Mouse (Mus musculus) erythroblast, embryonic 14.5 days (primary cell): ENCODE results near the gene Hmgb1. TPM values are rescaled to one million over a fixed set of nuclear protein-coding genes. Genes with fewer than 3 reads are reported as not detected.
A peak's percentile ranks its signal among the peaks of the same experiment; 100 is the strongest.

Experiments
- H3K27me3 ChIP-seq: 2 replicates; pipeline ENCODE4 v1.6.1; 2012; ENCODE audit warnings: inconsistent platforms; ENCODE audit not compliant: control insufficient read depth
- H3K36me3 ChIP-seq: 2 replicates; pipeline ENCODE4 v1.6.1; 2012; ENCODE audit warnings: mild to moderate bottlenecking, inconsistent platforms; ENCODE audit not compliant: control insufficient read depth
- H3K4me1 ChIP-seq: 2 replicates; pipeline ENCODE4 v1.6.1; 2012; ENCODE audit warnings: inconsistent platforms; ENCODE audit not compliant: control insufficient read depth
- H3K4me3 ChIP-seq: replicated peaks from 2 replicates; pipeline ENCODE3; 2012; ENCODE audit warnings: moderate library complexity, mild to moderate bottlenecking, inconsistent platforms
- H3K9me3 ChIP-seq: 2 replicates; pipeline ENCODE4 v1.6.1; 2012; ENCODE audit warnings: low read length, inconsistent platforms, mixed read lengths; ENCODE audit not compliant: control insufficient read depth
- GATA1 ChIP-seq: IDR thresholded peaks from 2 replicates; pipeline ENCODE4 v1.6.1; 2012; ENCODE audit warnings: low read length, inconsistent platforms, mixed read lengths
- TAL1 ChIP-seq: IDR thresholded peaks from 3 replicates; pipeline ENCODE4 v1.6.1; 2012; ENCODE audit warnings: low read length, inconsistent platforms, mixed read lengths
- polyA plus RNA-seq: library from polyadenylated mRNA; stranded (reverse); fragments of >175 nt; gene quantifications from 2 replicates; pipeline ENCODE4 v1.2.3, GENCODE M21; 2012

Gene Hmgb1
- polyA plus RNA-seq: 65.4 and 99.1 TPM in 2 replicates

DNA sequence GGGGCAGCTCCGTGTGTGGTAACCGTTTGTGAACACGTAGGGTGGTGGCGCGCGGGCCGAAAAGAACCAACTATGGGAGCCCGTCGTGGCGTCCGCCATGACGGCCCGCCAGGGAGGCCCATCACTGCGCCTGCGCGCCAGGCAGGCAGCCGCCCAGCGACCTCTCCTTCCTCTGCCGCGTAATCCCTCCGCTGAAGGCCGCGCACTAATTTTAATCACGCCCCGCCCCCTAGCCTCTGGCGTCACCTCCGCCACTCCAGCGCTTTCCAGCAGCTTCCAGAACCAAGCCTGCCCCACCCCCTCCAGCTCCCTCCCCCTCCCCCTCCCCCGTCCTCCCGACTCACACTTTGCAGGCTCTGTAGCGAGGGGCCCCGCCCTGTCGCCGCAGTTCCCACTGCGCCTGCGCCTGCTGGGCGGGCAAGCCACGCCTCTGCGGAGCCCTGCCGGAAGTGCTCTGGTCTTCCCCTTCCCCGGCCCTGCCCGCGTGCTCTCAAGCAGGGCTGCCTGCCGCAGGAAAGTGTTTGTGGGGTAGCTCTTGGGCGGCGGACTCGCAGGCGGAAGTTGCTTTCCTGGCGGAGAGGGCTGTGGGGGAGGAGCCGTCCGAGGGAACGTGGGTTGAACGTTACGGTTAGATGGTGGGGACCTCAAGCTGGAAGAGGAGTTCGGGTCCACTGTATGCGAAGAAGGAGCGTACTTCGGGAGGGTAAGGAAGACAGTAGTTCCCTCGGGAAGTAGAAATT, at the start of gene Hmgb1, which contains the start of gene Uspl1:
TSS of gene Hmgb1 (minus strand) at position 386 of the 740 bp plus-strand sequence.
TSS of gene Uspl1 (plus strand) at position 247 of the 740 bp plus-strand sequence.
- H3K27me3 ChIP-seq: no peaks in the 10 kb centered on the region
- H3K36me3 ChIP-seq: peaks cover 35% of the 10 kb centered on the region
- TF ChIP-seq TAL1 (no peak), GATA1 (no peak)
- H3K4me3 ChIP-seq: peak within 1 kb of the TSS; percentile 74
- H3K4me1 ChIP-seq: peaks cover 36% of the 10 kb centered on the region
- H3K9me3 ChIP-seq: no peaks in the 10 kb centered on the region

DNA sequence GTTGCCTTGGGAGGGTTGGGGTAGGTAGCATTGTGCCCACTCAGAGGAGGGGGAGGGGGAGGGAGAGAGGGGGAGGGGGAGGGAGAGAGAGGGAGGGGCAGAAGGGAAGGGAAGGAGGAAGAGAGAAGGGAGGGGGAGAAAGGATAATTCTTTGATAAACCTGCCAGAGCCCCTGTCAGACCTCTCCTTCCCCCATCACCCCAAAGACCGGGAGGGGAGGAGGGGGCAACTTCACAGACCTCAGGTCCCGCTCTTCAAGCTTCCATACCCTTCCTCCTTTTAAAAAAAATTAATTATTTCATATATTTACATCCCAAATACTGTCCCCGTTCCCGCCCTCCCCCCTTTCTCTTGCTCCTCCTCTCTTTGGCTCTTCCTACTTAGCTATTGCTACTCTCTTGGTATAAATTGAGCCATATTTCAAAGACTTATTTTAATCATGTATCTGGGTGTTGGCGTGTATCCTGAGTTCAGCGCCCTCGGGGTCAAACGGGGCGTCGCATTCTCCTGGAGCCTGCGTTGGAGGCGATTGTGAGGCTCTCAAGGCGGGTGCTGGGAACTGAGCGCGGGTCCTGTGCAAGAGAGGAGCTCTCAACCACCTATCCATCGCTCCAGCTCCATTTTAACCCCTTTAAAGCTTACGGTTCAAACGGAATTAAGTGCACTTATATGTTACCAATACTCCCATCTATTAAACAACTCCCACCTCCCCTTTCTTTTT, 45.5 kb upstream of the Hmgb1 start:
- TF ChIP-seq TAL1 (no peak), GATA1 (no peak)
- H3K4me1 ChIP-seq: peaks cover 18% of the 10 kb centered on the region
- H3K36me3 ChIP-seq: no peaks in the 10 kb centered on the region
- H3K27me3 ChIP-seq: peaks cover 3% of the 10 kb centered on the region; the same call in 1 of the 2 replicates
- peaks cover 12% of the 10 kb centered on the region for H3K9me3 ChIP-seq
- peak overlapping the region; percentile 61 for H3K4me3 ChIP-seq

DNA sequence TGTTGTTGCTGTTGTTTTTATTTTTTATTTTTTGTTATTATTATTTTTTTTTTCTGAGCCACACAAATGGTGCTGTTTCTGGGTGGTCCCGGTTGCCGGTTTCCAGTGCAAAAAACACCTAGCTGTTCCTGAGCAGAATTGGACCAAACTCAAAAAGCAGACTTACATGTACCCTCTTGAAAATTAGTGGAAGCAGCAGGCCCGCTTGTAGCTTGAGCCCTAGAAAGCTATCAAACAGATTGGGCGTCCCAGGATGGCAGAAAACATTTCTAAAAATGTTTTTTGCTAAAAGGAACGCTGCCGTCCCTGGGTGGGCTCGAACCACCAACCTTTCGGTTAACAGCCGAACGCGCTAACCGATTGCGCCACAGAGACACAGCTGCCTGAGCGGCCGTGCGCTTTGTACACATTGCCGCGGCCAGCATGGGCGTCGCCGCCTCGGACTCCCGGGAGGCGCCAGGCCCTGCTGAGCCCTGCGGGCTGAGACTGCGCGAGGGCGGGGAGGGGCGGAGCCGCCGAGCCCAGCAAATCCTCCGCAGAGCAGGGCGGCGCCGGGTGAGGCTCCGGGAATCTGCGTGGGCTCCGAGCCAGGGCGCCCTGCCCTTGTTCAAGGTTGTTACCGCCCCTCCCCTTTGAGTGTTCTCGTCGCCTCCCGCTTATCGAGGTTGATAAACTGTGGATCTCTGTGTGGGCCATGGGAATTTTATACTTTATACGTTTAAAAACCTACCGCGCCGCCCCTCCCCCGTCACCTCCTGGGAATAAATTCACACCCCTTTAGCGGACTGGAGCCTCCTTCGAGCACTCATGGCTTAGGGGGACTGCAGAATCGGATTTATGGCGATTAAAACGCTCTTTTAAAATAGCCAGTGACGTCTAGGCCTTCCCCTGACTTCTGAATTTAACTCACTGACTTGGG, 44.7 kb upstream of the Hmgb1 start:
- Histone ChIP-seq H3K4me1 (peaks cover 18% of the 10 kb centered on the region), H3K4me3 (peak overlapping the region; percentile 61), H3K27me3 (peaks cover 3% of the 10 kb centered on the region; the same call in 1 of the 2 replicates), H3K36me3 (no peaks in the 10 kb centered on the region), H3K9me3 (peaks cover 12% of the 10 kb centered on the region)
- no peak for TF ChIP-seq GATA1
- no peak for TF ChIP-seq TAL1

DNA sequence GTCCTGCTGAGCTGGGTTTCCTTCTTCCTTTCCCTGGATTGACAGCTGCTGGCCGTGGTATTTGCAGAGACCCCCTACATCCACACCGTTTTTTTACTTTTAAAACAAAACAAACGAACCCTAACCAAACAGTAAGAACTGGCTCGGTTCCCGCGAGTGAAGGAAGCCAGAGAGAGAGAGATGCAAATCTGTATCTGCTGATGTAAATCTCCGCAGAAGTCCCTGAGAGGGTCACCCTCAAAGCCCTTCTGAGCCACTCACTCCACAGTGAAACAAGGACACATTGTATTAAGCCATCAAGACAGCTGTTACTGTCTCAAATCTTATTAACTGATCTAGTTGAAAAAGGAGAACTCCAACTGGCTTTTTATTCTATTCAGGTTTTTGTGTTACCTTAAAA, 40.4 kb upstream of the Hmgb1 start:
- H3K4me1 ChIP-seq: peaks cover 26% of the 10 kb centered on the region
- H3K27me3 ChIP-seq: no peaks in the 10 kb centered on the region; the same call in 1 of the 2 replicates
- H3K36me3 ChIP-seq: no peaks in the 10 kb centered on the region
- peaks cover 10% of the 10 kb centered on the region for H3K9me3 ChIP-seq
- TF ChIP-seq GATA1 (no peak), TAL1 (no peak)
- no peak overlapping the region for H3K4me3 ChIP-seq

DNA sequence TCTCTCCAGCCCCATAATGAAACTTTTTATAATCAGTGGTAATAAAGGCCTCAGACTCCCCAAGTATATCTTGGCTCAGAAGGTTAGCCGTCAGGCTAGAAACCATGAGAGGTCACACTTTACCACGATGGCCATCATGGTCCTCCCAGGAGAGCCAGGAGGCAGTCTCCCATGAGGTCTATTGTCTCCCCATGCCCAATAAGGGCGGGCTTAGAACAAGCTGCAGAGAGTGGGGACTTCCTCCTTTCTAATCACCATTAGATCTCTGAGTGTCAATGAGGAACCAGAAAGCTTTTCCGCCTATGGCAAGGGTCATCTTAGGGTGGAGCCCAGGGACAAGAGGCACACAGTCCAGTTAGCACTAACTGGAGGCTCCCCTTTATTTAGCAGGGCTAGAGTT, 37.1 kb upstream of the Hmgb1 start:
- Histone ChIP-seq H3K4me3 (no peak overlapping the region), H3K4me1 (peaks cover 36% of the 10 kb centered on the region), H3K9me3 (peaks cover 10% of the 10 kb centered on the region), H3K27me3 (no peaks in the 10 kb centered on the region), H3K36me3 (peaks cover 18% of the 10 kb centered on the region)
- TF ChIP-seq GATA1: no peak
- no peak for TF ChIP-seq TAL1

DNA sequence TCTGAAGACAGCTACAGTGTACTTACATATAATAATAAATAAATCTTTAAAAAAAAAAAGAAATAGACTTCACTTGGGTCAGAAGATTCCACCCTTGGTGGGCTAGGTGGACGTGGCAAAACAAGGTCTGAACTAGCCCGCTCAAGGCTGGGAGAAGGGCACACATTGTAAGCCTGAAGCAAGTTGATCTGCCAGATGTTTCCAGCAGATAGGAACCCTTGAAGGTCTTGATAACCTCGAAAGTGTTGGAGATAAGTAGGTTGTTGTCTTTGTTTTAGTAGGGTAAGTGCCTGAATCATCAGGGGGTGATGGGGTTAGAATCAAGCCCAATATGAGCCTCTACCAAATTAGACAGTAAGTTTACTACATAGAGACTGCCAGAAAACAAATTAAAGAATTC, 35.2 kb upstream of the Hmgb1 start:
- H3K4me3 ChIP-seq: no peak overlapping the region
- H3K27me3 ChIP-seq: no peaks in the 10 kb centered on the region
- peaks cover 37% of the 10 kb centered on the region for H3K36me3 ChIP-seq
- peaks cover 10% of the 10 kb centered on the region for H3K9me3 ChIP-seq
- peaks cover 36% of the 10 kb centered on the region for H3K4me1 ChIP-seq
- TF ChIP-seq GATA1: no peak
- no peak; the same call in 2 of the 3 replicates for TF ChIP-seq TAL1

DNA sequence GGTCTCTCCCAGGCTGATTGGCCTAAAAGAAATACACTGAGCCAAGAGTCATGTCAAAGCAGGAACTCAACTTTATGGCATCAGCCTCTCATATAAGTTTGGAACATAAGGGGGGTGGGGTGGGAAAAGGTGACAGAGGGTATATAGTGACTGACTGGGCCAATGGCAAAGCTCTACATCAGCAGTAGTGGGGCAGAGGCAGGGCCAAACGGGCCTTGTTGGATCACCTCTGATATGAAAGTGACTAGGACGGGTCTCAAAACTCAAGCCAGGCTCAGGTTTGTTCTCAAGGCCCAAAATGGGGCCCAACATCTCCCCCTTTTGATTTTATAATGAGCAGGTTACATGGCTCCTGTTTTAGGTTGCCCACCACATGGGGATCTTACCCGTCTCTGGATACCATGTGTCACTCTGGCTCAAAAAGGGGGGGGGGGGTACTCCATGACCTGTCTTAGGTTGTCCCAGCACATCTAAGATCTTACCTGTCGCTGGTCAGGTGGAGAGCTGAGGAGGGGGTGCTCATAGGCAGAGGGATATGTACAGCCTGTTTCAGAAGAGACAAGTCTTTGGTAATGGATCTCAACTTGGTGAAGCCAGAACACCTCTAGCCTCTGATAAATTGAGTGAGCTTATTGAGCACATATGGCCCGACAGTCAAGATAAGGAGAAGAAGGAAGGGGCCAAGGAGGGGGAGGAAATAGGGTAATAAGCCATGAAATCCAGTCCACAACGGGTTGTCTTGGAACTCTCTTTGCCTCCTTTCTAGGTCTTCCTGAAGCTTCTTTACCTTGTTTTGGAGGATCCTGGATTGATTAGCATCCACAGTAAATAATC, 33.5 kb upstream of the Hmgb1 start:
- Histone ChIP-seq H3K27me3 (no peaks in the 10 kb centered on the region), H3K36me3 (peaks cover 54% of the 10 kb centered on the region), H3K4me3 (no peak overlapping the region), H3K9me3 (peaks cover 10% of the 10 kb centered on the region), H3K4me1 (peaks cover 36% of the 10 kb centered on the region)
- TF ChIP-seq GATA1 (no peak), TAL1 (no peak)

DNA sequence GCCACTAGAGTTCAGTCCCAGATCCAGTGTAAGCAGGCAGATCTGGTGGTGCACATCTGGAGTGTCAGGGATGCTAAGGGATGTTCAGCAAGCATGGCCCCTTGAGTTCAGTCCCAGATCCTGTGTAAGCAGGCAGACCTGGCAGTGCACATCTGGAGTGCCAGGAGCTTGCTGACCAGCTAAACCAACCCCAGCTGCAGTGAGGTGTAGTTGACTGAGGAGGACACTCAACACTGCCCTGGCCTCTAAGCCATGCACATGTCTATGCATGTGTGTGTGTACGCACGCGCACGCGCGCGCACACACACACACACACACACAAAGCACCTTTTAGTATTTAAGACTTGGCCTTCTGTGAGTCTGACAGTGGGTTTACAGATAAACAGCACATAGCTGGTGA, 31.3 kb upstream of the Hmgb1 start:
- H3K4me1 ChIP-seq: peaks cover 31% of the 10 kb centered on the region
- H3K9me3 ChIP-seq: no peaks in the 10 kb centered on the region
- H3K27me3 ChIP-seq: no peaks in the 10 kb centered on the region
- no peak overlapping the region for H3K4me3 ChIP-seq
- TF ChIP-seq GATA1: no peak
- no peak for TF ChIP-seq TAL1
- H3K36me3 ChIP-seq: peaks cover 76% of the 10 kb centered on the region
